Mouse (Mus musculus) adrenal gland, postnatal 10 days (tissue): ENCODE measurements around the gene Iqcg. TPM values are rescaled to one million over a fixed set of nuclear protein-coding genes. Genes with fewer than 3 reads are reported as not detected.
A peak's percentile ranks its signal among the peaks of the same experiment; 100 is the strongest.

ENCODE experiments used
- DNase-seq: peaks from one replicate; pipeline ENCODE4 v3.0.0; 2021; ENCODE audit warnings: mixed read lengths
- microRNA-seq: library from miRNA; unstranded; fragments of <30 nt; microRNA quantifications from one replicate; pipeline ENCODE4 v1.2.0, GENCODE M21; 2021
- total RNA-seq, 2 experiments: library from RNA; stranded (reverse); gene quantifications; 2 replicates each; pipeline ENCODE4 v1.2.3; 2021

Gene Iqcg
- total RNA-seq, 2 experiments from 2014 or later: 2.4 to 3.1 TPM

- DNase-seq: no peak
Measured at GRCm38 (mm10) chr16:32981405-32981804, 74.6 kb downstream of the Iqcg start.

- no peak for DNase-seq
Measured at GRCm38 (mm10) chr16:32980227-32980626, 75.8 kb downstream of the Iqcg start.

GRCm38 (mm10) chr16:32973047-32973446 is 83.0 kb downstream of the Iqcg start:
- DNase-seq: no peak

GRCm38 (mm10) chr16:32972535-32972934 is 83.5 kb downstream of the Iqcg start:
- no peak for DNase-seq

Small RNA genes lying within 50 kb of the gene (microRNA-seq; reads per million reads assigned to microRNA genes)
- not detected for gene Gm22231
- gene Mir1947: 12.5 reads per million, percentile 22 among the genes with 10 or more reads in this experiment

Other genes with a start within 250 kb of the Iqcg start
- gene Smbd1, start 245.7 kb downstream of the Iqcg start, total RNA-seq: not detected
- 100 to 1,000 TPM; 105 to 114 TPM for gene Fyttd1, start 178.7 kb downstream of the Iqcg start, total RNA-seq
- 10 to 100 TPM; 24.1 to 35.3 TPM for gene Rubcn, start 178.5 kb downstream of the Iqcg start, total RNA-seq
- gene Lrch3, start 142.1 kb downstream of the Iqcg start, total RNA-seq: 10 to 100 TPM; 30.4 to 43.1 TPM
- gene Rpl35a, start 235 bp upstream of the Iqcg start, total RNA-seq: 100 to 1,000 TPM; 635 to 640 TPM
- gene Lmln, start 6.3 kb upstream of the Iqcg start, total RNA-seq: 1 to 10 TPM; 5.5 to 9.9 TPM
- gene Osbpl11, start 128.9 kb upstream of the Iqcg start, total RNA-seq: 10 to 100 TPM; 43.8 to 57.3 TPM
- gene Snx4, start 195.2 kb upstream of the Iqcg start, total RNA-seq: 10 to 100 TPM; 50.2 to 53.0 TPM